Mouse (Mus musculus): ENCODE results near the gene Dhx16. TPM values are rescaled to one million over a fixed set of nuclear protein-coding genes. Genes with fewer than 3 reads are reported as not detected.
A peak's percentile ranks its signal among the peaks of the same experiment; 100 is the strongest.

Dhx16 gene
- total RNA-seq, 2 experiments from 2014 or later, result 18.3 to 20.4 TPM

DNA sequence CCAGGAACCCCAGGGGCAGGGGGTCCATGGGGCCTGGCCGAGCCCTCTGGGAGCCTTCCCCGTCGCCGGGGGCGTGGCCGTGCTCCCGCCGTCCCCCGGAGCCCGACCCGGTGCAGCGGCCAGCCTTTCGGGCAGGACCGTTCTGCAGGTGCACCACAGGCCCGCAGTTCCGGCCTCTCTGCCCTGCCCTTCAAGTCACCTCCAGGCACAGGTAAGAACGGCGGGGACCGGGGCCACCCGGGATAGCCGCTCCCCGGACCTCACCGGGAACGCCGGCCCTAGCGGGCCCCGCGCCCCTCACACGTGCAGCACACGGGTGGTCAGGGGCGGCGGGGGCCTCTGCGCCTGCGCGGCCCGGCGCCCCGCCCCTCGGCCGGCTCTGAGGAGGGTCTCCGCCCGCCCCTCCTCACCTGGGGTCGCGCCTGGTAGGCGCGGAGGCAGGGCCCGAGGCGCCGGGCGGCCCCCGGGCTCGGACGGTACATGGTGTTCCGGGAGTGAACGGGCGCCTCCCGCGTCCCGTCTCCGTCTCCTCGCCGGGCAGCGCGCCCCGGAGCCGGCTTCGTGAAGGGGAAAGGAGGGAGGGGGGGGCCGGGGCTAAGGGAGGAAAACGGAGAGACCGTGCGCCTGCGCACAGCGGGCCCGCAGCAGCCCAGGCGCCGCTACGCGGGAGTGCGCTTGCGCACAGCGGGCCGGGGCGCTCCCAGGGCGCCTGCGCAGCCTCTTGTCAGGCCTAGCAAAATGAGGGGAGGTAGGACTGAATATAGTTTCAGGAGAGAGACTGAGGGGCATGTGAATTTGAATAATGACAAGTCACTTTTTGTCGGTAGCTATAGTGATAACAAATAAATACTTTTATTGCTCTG lies 17.4 kb downstream of the Dhx16 start, which contains the start of gene 2310061I04Rik:
Gene 2310061I04Rik, minus strand, starts transcription at position 651 of the 863 bp plus-strand sequence.
- peak; percentile 90 to 95 for DNase-seq

GRCm38 (mm10) chr17:35897644-35898573 lies 18.3 kb downstream of the Dhx16 start:
- no peak for DNase-seq

- no peak for DNase-seq
Measured at GRCm38 (mm10) chr17:35900636-35901035, 21.0 kb downstream of the Dhx16 start.

DNA sequence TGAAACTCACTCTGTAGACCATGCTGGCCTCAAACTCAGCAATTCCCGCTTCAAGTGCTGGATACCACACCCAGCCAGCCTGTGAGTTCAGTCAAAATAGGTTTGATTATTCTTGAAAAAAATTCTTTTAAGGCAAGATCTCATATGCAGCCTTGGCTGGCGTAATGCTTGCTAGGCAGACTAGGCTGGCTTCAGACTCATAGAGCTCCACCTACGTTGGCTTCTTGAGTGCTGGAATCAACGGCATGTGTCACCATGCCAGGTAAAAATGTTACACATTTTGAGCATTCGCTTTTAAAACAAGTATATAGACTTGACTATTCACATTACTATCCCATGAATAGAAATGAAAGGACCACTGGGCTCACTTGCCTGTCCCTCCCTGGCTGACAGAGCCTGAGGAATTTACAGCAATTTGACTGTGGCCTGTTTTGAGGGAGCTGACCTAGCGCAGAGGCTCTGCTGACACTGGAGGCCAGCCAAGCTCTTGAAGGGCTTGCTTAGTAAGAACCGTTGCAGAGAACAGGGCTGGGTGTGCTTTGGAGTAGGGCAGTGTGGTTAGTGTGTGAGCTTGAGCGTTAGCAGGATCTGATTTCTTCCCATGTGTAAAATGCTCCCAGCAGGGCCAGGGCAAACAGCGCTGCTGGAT lies 23.8 kb downstream of the Dhx16 start:
- DNase-seq, result peak; percentile 70 to 73

DNA sequence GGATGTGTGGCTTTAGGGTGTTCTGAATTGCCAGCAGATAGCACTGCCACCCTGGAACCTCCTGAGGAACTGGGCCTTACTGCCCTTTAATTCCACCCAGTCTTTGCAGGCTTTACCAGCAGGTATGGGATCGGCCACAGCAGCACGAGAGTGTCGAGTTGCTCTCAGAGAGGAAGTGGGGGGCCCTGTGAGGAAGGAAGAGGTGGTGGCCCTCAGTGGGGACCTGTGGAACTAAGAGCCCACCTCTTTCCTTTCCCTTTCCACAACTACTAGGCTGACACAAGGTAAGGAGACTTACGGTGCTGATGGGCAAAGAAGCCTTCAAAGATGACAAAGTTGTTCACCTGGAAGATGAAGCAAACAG lies 24.4 kb downstream of the Dhx16 start:
- no peak for DNase-seq

- no peak for DNase-seq
Measured at GRCm38 (mm10) chr17:35905587-35905986, 26.0 kb downstream of the Dhx16 start.

GRCm38 (mm10) chr17:35907609-35908008 lies 28.0 kb downstream of the Dhx16 start:
- DNase-seq, result no peak

DNA sequence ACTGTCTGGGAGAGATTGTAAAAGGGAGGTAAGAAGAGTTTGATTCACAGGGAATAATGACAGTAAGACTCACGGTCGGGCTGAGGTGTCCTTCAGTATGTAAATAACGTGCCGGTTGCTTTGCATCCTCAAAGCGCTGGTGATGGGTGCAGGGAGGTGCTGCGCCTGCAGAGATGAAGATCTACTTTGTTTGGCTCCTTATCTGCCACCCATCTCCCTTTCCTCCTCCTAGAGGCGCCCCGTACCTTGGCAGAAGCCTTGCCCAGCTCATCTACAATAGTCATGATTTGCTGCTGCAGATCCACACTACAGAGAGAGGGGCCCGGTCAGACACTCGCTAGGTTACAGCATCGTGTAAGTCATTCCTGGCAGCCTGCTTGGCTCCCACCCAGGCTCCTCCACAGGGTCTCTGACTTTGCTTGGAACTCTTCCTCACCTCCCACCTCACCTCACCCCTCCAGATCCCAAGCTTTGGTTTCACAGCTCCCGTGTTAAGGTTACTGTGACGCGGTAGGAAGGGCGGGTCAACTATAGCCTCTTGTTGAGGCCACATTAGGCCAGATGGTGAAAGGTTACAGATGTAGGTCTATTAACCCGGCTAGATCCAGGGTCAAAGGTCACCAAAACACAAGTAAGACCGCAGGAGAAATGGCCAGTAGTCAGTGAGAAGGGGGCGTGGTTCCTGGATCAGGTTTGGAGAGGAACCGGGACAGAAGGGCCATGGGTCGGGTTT lies 29.7 kb downstream of the Dhx16 start:
- DNase-seq, result no peak

DNA sequence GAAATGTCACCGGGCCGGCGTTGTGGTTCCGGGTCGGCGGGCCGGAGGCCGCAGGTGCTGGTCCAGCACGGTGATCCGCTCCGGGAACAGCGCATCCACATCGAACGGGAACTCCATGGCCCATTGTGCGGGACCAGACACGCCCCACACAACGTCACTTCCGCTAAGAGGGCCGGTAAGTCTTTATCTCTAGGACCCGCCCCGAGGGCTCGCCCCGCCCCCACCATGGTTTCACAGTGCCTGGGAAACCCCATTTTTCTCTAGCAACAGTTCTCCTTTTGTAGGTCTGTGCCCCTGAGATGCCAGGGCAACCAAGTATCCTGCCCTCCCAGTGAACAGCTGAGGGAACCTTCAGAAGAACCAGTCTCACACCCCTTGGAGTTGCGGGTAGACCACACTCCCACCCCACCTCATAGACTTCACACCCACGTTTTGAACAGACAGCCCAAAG lies 30.3 kb downstream of the Dhx16 start, which contains the start of gene Atat1:
Gene Atat1, minus strand, starts transcription at position 157 of the 451 bp plus-strand sequence.
- peak; percentile 96 to 97 for DNase-seq

DNA sequence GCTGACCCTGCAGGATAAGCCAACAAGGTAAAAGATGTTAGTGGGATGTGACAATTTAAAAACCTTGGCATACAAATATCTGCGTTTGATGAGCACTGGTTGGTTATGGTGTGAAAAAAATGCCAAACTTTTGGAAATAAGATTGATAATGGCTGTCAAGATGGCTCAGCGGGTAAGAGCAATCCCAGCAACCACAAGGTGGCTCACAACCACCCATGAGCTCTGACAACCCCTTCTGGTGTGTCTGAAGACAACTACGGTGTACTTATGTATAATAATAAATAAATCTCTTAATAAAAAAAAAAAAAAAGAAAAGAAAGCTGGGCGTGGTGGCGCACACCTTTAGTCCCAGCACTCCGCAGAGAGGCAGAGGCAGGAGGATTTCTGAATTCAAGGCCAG lies 35.4 kb downstream of the Dhx16 start:
- DNase-seq, result no peak

GRCm38 (mm10) chr17:35915538-35916296 lies 36.1 kb downstream of the Dhx16 start:
- no peak for DNase-seq

GRCm38 (mm10) chr17:35916297-35917142 lies 36.9 kb downstream of the Dhx16 start, which contains the start of the genes Mrps18b and Ppp1r10:
Mrps18b (minus strand) TSS chr17:35916389.
Ppp1r10 (plus strand) TSS chr17:35916434.
- DNase-seq, result peak; percentile 98 to 100

DNA sequence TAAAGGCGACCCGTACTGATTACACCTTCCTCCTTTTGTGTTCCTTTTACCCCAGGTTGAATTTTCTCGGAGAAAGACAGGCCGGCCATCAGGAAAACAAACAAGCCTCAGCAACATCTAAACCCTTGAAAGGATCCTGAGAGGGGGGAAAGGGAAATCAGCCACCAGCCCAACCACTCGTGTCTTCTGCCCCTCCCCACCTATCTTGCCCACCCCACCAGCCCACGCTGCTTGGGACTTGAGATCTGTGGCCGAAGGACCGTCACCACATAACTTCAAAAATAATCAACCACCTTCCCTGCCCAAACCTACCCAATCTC lies 37.5 kb downstream of the Dhx16 start:
- DNase-seq, result no peak

- DNase-seq, result peak; percentile 62 to 70
Measured at GRCm38 (mm10) chr17:35917463-35918251, 38.0 kb downstream of the Dhx16 start.

DNA sequence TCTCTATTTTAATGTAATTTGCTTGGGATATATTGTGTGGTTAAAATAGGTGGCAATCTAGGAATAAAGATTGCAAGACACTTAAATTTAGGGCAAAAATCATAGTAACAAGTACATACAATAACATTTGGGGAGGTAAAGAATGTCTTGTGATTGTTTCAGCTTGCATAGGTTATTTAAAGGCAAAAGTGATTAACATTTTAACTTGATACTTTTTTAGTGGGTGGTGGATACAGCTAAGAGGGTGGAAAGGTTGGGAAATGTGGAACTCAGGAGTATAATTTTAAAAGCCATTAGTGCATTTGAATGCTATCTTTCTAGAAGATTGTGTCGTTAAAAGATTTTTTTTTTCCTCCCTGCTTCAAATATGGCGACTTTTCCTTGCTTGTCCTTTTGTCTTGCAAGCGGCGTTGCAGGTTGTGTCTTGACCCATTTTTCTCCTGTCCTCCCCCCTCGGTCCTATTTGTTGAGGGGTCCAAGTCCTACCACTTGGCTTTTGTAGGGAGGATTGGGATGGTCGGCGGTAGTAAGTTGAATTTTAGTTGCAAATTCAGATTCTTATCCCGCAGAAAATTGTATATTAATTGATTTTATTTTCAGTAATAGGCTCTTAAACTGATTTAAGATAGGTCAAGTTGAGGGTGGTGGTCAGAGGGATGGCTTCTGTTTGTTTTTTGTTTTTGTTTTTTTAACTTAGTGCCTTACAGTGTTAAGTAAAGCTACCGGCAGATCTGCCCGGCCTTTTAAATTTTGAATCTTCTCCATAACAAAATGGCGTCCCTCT lies 38.8 kb downstream of the Dhx16 start:
- peak; percentile 55 to 75 for DNase-seq

GRCm38 (mm10) chr17:35919060-35919715 lies 39.6 kb downstream of the Dhx16 start:
- peak; percentile 97 to 98 for DNase-seq

DNA sequence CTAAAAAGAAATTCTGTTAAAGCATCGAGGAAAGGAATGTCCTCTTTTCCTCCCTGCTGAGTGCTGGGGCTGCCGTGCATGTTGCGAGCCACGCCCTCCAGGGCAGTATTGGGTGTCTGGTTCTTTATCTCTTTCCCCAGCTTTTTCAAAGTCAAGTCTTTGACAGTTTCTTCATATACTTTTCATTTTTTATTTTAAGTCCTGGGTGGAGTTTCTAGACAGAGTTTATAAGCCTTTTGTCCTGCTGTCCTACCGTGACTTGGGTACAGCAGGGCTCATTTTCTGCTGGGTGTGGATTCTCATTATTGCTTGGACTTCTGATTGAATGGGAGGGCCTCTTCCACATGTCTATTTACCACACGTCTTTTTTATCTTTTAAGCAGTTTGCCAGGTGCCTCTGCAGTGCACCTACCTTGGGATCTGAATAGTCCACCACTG lies 40.3 kb downstream of the Dhx16 start:
- DNase-seq, result no peak

All from heart, adult 18-20 months (tissue).